Mouse (Mus musculus): ENCODE data around the gene Lrch1.

Lrch1 gene

DNA sequence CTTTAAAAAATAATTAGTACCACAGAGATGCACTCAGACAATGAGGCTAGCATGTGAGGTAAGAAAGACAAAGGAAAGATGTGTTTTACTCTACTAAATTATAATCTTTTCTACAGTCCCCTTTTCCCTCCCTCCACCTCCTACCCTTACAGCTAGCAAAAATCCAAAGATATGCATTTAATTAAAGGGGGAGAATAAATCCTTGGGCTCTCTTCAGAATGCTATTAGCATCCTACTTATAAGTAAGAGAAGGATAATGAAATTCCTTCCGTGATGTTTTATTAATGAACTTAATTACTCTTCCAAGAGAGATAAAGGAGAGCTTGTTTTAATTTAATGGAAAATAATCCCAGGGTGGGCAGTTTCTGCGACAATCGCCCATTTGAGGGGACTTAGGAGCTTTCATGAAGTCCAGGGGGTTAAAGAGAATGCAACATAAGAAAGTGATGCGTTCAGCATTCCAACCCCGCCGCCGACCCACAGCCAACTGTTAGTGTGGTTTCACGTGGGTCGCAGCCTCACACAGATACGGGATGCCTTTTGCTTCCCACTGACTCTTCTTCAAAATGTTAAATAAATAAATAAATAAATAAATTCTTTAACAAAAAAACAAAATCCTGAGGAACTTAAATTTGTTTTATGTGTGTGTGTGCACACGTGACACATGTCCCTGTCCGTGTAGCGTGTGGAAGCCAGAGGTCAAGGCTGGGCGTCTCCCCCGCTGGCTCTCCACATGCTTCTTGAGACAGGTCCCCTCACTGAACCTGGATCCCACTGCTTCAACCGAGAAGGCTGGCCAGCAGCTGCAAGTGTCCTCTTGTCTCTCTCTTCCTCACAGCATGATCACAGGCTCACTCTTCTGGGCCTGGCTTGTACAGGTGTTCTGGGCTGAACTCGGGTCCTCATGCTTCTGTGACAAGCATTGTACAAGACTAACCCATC is 132.6 kb downstream of the Lrch1 start:
- no peak for DNase-seq (ENCODE audit: low spot score)

DNA sequence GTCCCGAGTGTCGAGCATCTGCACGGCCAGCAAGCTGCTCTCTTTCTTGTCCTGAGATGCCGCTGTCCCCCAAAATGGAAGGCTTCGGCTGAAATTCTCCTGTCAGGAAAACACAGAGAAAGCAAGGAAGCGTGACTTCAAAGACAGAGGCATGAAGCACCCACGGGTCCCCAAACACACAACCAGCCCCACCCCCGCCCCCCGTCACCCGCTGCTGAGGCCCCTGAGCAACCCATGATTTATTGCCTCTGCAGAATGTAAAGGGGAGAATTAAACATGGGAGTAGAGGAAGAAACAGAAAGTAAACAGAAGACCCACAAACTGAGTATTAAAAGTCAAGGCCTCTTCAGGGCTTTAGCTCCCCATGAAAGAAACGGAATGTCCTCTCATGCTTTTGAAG is 136.1 kb downstream of the Lrch1 start:
- DNase-seq (ENCODE audit: low spot score), result no peak

DNA sequence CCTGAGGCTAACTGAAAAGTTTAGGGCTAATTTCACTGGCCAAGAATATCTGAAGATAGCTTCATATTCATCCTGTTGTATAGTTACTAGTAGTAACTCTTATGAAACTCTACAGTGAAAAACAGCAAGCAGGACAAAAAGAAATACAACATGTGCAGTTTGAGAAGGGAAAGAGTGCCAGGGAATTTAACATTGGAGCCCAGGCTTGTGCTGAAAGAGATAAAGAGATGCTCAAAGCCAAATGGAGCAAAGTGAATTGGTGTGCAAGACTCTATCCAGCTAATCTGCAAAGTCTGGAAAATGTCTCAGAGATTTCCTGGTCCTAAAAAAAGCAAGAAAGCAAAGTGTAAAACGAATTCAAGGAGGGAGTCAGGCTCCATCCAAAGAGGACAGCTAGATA is 145.7 kb downstream of the Lrch1 start:
- no peak for DNase-seq (ENCODE audit: low spot score)

DNA sequence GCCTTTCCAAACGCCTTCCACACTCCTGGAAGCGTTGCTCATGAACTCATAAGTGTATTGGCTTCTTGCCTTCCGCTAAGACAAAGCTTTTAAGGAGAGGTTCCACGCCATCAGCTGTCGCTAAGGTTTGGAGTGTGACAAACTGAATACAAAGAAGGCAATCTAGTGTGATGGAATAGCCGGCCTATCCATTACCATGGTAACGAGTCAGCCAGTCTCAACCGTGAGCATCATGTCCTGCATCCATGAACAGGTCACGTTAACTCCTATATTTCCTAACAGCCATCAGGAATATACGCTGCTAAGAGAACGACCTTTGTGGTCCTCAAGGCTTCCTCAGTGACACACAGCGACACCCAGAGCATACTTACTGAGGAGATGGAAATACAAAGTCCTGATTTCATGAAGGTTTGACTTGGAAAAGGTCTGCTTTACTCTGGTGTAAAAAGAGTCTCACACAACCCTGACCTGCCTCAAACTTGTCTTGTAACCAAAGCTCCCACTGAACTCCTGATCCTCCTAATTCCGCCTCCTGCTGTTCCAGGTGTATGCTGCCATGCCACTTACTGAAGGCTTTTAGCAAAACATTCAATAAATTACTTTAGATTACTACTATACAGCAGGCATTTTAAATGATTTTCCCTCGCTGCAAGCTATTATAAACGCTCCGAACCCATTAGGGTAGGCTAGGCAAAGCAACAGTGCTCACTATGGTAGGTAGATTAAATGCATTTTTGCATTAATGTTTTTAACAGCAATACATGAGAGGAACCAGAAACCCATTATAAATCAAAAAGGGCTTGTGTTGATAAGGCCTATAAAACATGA is 149.4 kb downstream of the Lrch1 start:
- no peak for DNase-seq (ENCODE audit: low spot score)

DNA sequence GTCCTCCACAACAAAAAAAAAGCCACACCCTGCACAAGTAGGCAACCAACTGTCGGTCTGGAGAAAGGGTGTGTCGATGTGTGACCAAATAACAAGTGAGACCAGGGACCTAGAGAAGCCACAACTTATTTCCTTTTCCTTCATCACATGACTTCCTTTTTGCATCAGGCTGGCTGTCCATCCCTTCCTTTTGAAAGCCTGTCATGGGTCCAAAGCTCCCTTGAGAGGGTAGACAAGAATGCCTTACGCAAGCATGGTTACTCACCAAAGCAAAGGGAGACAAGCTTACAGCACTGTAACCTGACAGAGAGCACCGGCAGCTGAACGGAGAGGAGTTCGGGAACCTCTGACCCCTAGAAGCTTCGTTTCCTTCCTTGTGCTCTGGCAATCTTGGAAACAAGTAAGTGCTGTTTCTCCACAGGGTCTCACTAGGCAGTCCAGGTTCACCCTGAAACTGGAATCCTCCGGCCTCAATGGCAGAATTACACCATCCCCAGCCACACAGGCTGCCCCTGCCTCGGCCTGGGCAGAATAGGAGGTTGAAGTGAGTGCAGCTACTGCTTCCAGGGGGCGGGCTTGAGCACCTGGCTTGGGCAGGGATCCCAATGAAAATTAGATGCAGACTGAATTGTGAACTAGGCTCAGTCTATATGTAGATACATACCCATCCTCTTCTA is 150.2 kb downstream of the Lrch1 start:
- DNase-seq (ENCODE audit: low spot score), result no peak

DNA sequence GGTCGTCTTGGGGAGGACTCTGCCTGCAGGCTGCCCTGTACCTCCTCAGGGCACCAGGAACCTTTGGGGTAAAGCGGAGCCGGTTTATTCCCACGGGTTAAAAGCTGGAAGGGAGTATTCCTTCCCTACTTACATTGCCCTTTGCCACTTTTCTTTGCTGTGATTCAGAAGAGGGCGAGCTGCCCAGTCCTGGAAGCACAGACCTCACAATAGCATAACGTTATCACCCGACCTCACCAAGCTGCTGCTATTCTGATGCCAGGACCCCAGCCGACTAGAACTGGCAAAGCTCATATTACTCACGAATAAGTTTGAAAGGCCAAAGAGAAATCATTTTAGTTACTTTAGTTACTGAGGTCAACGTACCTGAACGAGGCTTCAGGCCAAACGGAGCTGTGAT is 152.7 kb downstream of the Lrch1 start:
- peak; percentile 19 for DNase-seq (ENCODE audit: low spot score)

DNA sequence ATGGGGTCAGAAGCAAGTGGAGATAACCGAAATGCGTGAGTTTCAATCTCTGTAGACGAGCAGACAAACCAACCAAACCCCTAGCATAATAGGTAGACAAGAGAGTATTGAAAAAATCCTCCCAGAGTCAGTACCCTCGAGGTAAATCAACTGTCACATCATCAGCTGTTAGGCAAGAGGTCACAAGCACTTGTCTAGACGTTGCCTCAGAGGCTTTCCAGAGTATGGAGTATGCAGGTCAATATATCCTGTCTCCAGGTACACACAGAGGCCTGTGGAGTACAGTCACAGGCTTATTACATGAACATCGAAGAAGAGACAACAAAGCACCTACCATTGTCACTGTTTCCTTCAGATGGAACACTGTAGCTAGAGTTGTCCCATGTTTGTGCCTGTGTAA is 154.9 kb downstream of the Lrch1 start:
- no peak for DNase-seq (ENCODE audit: low spot score)

DNA sequence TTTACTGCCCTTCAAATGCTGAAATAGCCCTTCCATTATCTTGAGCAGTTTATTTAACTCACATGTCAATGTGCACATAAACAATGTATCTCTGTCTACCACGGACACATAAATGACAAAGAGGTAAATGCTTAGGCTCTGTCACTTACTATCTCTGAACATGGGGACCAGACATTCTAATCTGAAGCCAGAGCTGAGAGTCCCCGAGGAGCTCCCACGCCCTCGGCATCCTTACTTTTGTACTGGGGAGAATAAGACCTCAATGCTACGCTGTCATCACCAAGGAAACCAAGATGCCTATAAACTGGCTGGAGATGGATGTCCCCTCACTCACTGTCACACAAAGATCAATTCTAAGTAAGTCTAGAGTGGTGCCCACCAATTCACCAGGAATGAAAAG is 157.1 kb downstream of the Lrch1 start:
- DNase-seq (ENCODE audit: low spot score), result no peak

DNA sequence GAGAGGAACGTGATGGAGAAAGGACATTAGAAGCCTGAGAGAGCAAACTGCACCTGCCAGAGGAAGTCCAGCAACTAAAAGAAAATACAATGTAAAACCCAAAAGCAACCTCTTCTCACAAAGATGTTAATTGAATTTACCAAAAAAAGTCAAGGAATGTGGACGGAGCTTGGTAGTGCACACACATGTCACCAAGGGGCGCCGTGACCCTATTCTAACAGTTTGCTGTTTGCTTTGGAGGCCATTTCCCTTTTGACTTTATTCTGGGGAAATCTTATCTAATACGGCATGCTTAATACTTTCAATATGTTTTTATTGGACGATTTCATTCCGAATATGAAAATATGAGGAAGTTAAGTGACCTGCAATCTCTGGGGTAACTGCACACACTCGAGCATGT is 158.9 kb downstream of the Lrch1 start:
- no peak for DNase-seq (ENCODE audit: low spot score)

DNA sequence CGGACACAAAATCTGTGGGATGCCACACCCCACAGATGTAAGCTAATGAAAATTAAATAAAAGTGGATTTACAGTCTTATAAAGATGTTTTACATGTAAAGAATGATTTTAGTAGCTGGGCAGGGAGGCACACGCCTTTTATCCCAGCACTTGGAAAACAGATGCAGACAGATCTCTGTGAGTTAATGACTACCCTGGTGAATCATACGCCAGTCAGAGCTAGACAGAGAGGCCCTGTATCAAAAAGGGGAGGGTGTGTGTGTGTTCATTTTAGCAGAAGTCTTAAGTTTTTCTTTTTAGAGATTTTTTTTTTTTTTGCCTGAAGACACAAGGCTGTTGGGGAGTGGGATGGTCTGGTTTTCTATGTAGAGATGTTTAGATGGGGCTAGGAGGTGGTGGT is 160.0 kb downstream of the Lrch1 start:
- no peak for DNase-seq (ENCODE audit: low spot score)

DNA sequence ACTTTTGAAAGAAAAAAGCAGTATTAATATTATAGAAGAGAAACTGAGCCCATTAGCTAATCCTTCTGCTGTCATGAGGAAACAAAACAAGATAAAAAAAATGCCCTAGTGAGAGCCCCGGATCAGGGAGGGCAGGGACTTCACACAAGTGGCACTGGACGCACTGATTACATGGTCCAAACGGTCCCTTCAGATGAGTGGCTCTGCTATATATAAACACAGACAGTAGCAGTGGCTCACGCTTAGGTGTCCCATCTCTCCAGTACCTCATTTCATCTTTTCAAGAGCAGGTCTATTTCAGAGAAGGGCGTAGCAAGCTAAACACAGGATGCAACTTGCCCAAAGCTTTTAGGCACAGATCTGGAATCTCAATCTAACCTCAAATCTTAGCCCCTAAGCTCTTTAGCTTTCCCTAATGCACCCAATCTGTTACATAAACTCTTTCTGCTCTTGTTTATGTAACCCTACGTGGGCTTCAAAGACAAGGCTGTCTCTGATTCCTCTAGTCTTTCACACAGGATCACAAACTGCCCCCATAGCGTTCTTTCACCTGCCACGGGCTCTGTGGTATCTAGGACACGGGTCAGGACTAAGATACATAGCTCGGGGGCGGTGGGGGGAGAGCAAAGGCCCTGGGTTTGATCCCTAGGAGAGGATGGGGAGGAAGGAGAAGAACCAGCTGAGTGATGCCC is 163.3 kb downstream of the Lrch1 start:
- no peak for DNase-seq (ENCODE audit: low spot score)

DNA sequence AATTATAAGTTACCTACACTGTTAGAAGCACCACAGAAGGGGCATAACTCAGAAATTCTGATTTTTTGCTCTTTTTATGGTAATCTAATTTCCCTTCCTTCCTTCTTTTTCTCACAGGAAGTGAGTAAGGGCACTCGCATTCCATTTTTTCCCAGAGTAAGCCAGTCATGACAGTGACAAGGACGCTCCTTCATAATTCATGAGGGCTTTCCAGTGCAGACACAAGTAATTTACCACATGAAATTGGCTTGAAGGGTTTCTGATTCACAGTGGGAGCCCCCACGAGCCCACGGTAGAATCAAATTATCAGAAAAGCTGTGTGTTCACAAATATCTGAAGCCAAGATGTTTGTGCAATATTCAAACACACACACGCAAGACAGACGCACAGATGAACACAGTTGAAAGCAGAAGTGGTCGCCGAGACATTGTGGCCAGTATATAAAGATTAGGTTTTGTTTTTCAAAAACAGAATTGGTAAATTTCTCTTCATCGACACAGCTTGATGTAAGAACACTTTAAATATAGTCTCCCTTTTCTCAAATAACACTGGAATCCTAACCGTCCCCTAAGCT is 173.5 kb downstream of the Lrch1 start:
- DNase-seq (ENCODE audit: low spot score), result no peak

DNA sequence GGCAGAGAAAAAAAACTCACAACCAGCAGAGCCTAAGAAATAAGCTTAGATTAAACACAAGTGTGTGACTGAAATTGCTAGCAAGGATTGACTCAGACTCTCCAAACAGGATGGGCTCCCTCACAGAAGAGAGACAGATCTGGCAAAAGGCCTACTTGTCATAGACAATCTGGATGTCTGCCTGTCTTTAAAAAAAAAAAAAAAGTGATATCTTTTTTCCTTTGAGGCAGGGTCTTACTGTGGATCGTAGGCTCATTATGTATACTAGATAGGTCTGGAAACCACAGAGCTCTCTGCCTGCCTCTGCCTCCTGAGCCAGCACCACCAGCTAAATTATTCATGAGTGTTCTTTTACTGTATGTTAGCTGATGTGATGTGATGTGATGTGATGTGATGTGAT is 179.8 kb downstream of the Lrch1 start:
- DNase-seq (ENCODE audit: low spot score), result no peak

DNA sequence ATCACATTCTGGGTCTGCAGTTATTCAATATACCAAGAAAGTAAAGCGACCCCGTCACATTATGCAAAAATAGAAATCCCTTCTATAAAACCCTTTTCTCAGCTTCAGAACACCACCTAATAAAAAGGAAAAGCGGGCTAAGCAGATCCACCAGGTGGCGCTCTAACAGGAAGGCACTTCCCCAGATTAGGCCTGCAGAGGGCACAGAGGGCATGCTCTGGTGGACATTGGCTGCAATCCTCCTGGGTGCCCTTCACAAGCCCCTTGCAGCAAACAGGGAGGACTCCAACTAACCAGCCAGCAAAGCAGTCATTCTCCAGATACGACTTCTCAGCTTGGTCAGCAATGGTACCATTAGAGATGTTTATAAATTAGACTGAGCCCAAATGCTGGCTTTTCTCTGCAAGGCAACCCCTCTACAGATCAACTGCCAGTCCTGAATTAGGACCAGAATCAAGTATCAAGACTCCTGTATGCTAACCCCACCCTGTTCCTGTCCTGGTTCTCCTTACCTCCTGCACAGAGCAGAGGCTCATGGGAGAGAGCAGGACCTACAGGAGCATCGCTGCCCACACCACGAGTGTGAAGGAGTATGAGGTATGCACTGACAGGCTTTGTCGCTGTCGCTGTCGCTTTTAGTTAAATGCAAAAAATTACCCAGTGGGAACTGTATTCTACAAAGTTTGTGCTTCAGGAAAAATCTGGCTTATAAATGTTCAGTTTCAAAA is 183.3 kb downstream of the Lrch1 start:
- DNase-seq (ENCODE audit: low spot score), result peak; percentile 30

DNA sequence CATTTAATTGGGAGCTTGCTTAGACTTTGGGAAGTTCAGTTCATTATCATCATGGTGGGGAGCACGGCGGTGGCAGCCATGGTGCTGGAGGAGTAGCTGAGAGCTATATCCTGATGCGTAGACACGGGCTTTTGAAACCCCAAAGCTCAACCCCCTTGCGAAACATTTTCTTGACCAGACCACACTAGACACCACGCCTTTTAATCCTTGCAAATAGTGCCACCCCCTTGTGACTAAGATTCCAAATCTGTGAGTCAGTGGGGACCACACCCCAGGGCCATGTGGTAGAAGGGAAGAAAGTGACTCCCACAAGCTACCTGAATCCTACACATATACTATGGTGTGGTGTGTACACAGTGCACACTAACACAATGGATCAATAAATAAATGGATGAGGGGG is 210.8 kb downstream of the Lrch1 start:
- no peak for DNase-seq (ENCODE audit: low spot score)

DNA sequence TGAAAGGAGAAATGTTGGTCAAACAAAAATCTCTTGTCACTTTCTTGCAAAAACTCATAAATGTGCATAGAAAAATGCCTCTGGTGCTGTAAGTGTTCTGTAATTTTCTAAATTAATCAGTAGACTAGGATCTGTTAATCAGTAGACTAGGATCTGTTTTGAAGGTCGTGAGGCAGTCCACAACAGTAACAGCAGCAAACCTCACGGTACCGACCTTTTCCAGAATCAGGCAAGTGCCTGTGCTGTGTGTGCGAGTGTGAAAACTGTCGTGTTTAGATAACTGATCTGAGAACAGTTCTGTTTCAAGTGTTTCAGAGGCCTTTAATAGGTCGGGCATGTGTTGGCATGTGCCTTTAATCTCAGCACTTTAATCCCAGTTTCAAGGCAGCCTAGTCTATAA is 212.2 kb downstream of the Lrch1 start:
- no peak for DNase-seq (ENCODE audit: low spot score)

DNA sequence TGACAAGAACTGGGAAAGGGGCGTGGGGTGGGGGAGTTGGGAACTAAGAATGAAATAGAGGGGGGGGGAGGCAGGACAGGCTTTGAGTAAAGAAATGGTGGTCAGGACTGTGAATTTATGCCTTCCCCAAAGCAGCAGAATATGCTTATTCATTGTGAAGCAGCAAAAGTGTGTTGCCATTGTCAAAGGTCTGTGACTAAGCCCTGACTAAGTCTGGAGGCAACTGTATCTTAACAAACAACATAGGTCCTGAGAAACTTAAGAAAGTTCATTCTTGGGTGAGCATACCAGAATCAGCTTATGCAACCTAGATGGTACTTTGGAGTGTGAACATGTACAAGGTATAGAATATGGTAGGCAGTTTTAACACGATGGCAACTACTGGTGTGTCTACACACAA is 214.3 kb downstream of the Lrch1 start:
- DNase-seq (ENCODE audit: low spot score), result no peak

DNA sequence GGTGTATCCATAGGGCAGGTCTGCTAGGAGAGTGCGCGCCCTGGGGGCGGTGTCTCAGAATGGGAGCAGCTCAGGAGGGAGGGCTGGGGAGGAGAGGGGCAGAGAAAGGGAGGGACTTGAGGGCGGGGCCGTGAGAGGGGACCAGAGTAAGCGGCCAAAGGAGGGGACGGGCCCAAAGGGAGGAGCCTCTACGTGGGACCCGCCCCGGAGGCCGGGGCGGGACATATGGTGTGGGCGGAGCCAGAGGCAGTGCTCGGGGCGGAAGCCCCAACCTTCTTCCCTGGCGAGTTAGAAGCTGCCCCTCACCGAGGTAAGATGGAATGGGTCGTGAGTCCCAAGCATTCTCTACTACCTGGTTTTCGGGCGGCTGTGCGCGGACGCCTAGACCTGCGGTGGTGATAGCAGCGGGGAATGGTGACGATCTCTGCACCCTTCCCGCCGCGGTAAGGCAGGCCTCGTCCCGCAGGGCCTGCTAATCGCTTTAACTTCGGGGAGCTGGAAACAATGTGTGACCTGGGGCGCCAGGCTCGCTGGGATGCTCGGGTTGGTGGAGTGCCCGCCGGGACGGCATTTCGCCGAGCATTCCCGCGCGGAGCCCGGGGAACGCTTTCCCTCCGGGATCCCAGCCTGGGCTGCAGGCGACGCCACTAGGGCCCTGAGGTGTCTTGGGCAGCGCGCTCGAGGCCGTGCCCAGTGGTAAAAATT is 215.4 kb downstream of the Lrch1 start, which contains the start of gene Esd:
TSS of gene Esd (plus strand) at position 219 of the 705 bp plus-strand sequence.
- DNase-seq (ENCODE audit: low spot score), result peak; percentile 92

DNA sequence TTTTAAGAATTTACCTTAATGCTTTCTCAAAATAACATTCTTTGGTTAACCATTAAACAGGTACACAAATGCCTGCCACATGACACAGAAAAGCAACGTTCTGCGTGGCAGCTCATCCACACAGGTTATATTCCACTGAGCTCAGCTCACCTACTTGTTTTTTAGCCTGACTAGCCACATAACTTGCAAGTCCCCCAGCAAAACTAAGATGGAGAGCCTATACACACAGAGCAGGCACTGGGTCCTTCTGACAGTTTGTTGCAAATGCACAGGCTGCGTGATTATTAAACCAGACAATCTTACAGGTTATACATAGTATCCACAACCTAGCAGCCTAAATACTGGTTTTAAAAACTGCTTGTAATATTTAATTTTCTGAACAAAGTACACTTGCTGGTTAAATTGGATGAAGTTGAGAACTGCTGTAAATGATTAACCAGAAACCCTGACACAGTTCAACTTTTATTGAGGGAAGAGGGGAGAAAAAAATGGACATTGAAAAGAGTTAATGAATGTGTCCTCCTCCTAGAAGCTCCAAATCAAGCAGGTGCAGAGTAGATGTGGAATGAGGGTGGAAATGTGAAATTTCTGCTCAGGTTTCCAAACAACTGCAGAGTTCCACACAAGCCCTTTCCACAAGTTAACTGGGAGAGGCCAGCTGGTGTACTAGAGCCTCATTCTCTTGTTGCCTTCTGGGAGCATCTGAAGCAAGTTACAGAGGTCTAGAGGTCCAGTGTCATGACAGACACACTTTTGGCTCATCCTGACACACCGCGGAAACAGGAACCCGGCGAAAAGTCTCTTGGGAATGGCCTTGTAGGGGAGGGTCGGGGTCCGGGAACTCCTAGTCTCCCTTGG is 216.2 kb downstream of the Lrch1 start:
- no peak for DNase-seq (ENCODE audit: low spot score)

Data from ovary, adult 18-20 months (tissue).